Mouse (Mus musculus) frontal cortex, postnatal 14 days (tissue): Measurements from ENCODE around the gene Zfp653.

Source experiments
- DNase-seq, 2 experiments: peaks; one replicate each; pipeline ENCODE4 v3.0.0; 2022; ENCODE audit warnings: low spot score in 2 of 2

The Zfp653 gene

GRCm38 (mm10) chr9:22030386-22030785, 40.8 kb downstream of the Zfp653 start:
- no peak for DNase-seq

GRCm38 (mm10) chr9:22028467-22028866, 42.7 kb downstream of the Zfp653 start:
- DNase-seq = no peak

- DNase-seq = no peak
Measured at GRCm38 (mm10) chr9:22024592-22024991, 46.6 kb downstream of the Zfp653 start.

GRCm38 (mm10) chr9:22017208-22017825, 53.9 kb downstream of the Zfp653 start:
- DNase-seq = no peak

GRCm38 (mm10) chr9:22016245-22016644, 54.9 kb downstream of the Zfp653 start:
- DNase-seq = no peak

- no peak for DNase-seq
Measured at GRCm38 (mm10) chr9:22012731-22013130, 58.4 kb downstream of the Zfp653 start.

GRCm38 (mm10) chr9:22011055-22011454, 60.1 kb downstream of the Zfp653 start:
- DNase-seq = no peak
